In genomic region chr13:104644185-104644584, GRCm38 (mm10) we compare ENCODE assay signal across 17 mouse cellular contexts.
DNase-seq lines count a peak whose midpoint lies in the region; ATAC-seq lines count a peak whose summit lies in the region.
"Had no signal": no experiment of that assay in that cellular context is flagged by ENCODE, and none has a peak within 500 bp of the region (broad histone marks: within the 10 kb centered on the region; RNA-seq: fewer than 3 reads in every experiment).

No protein-coding gene starts in this region.

- ATAC-seq in CD4-positive, CD25-positive, alpha-beta regulatory T cell, adult 4 months = peak; percentile 79
- ATAC-seq: forebrain, embryonic 15.5 days had no signal

- peak; percentile 51 for DNase-seq in R1 (ENCODE audit: low read depth, low spot score)
- DNase-seq in induced T-regulatory cell, adult 2 months (ENCODE audit: low read depth) = peak; percentile 45
- DNase-seq in heart, adult 8-10 months (ENCODE audit: low spot score) = no peak
- DNase-seq in kidney, adult 11 months = no peak
- no peak for DNase-seq in heart, postnatal 4 days
- DNase-seq: adrenal gland, adult 8-10 months; adrenal gland, postnatal 25 days; cerebellum, adult 18-20 months; cerebellum, adult 9-10 months; cerebellum, postnatal 14 days; gastrocnemius, postnatal 25 days; heart, adult 18-20 months; heart, postnatal 14 days; kidney, adult 18-20 months; kidney, adult 9 months had no signal

Comparison
In these comparisons a context has a peak if more than half of its experiments do, and no peak if none do; other contexts are left out.
1. DNase-seq: peak in R1 (single experiment) and induced T-regulatory cell, adult 2 months (single experiment); none in heart, adult 8-10 months (single experiment), kidney, adult 11 months (single experiment) and heart, postnatal 4 days (single experiment).